Mouse (Mus musculus) ES-Bruce4 (cell line): ENCODE measurements around the gene Enah.

Experiments used
- CTCF ChIP-seq: IDR thresholded peaks from one replicate; pipeline ENCODE4 v1.8.1; 2011; ENCODE audit warnings: low read depth, low read length
- EP300 ChIP-seq: IDR thresholded peaks from 2 replicates; pipeline ENCODE4 v1.6.1; 2011; ENCODE audit warnings: low read depth, low read length; ENCODE audit not compliant: insufficient read depth
- POLR2A ChIP-seq: IDR thresholded peaks from one replicate; pipeline ENCODE4 v1.8.1; 2011; ENCODE audit warnings: low read length; ENCODE audit not compliant: insufficient read depth

GRCm38 (mm10) chr1:181980017-181980719 lies 39.6 kb downstream of the Enah start:
- TF ChIP-seq CTCF (no peak), POLR2A (no peak), EP300 (no peak)
